ENCODE assay signal across 12 mouse cellular contexts in the genomic region with DNA sequence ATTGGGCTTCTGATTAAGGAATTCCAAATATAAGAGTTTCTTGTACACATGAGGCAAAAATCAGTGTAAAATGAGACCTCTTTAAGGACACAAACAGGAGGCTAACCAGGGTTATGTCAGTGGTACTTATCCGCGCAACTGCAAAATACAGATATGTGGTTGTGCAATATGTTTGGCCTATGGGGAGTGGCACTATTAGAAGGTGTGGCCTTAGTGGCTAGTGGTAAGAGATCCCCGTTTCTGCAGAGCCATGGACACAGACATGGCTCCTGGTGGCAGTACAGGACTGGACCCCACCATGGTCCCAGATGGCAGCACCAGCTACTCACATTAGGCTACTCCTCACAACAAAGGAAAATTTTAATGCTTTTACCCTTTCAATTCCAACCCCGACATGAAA. TPM values are rescaled to one million over a fixed set of nuclear protein-coding genes. Genes with fewer than 3 reads are reported as not detected.
A peak's percentile ranks its signal among the peaks of the same experiment; 100 is the strongest.
DNase-seq lines count a peak whose midpoint lies in the region; ATAC-seq and TF ChIP-seq lines count a peak whose summit lies in the region.
"Had no signal": no experiment of that assay in that cellular context is flagged by ENCODE, and none has a peak within 500 bp of the region (broad histone marks: within the 10 kb centered on the region; RNA-seq: fewer than 3 reads in every experiment).

No protein-coding gene starts in this region.

- no peak overlapping the region for H3K4me3 ChIP-seq in liver, adult 2 months (ENCODE audit: insufficient read depth, low read depth, low read length)
- H3K4me3 ChIP-seq in liver, embryonic 11.5 days (ENCODE audit: low read depth, low read length): no peak overlapping the region
- H3K4me3 ChIP-seq in C2C12 (ENCODE audit: insufficient read depth, poor library complexity, severe bottlenecking) (no peak overlapping the region), myocyte (no peak overlapping the region)
- no peak overlapping the region for H3K4me3 ChIP-seq in hindbrain, embryonic 14.5 days (replicated peaks; ENCODE audit: low read length)
- H3K4me3 ChIP-seq: heart, embryonic 13.5 days; liver, embryonic 15.5 days had no signal

- no peaks in the 10 kb centered on the region for H3K79me2 ChIP-seq in liver, adult 2 months (ENCODE audit: control insufficient read depth, insufficient read depth, low read length)
- H3K79me2 ChIP-seq in C2C12 (ENCODE audit: control insufficient read depth, insufficient read depth): no peaks in the 10 kb centered on the region
- H3K79me2 ChIP-seq in myocyte (ENCODE audit: control insufficient read depth, insufficient read depth): no peaks in the 10 kb centered on the region

- no peak for TF ChIP-seq POLR2A in liver, adult 2 months (IDR thresholded peaks at IDR 0.05; ENCODE audit: extremely low read depth, insufficient read depth, low read length)
- TF ChIP-seq POLR2A in myocyte (IDR thresholded peaks at IDR 0.05; ENCODE audit: insufficient read length, low read depth): no peak

- 42% methylated on average over 4 of the region's 4 CpGs for WGBS in liver, adult 2 months
- WGBS in liver, embryonic 11.5 days: 66% methylated on average over 4 of the region's 4 CpGs
- WGBS in hindbrain, embryonic 14.5 days: 91% methylated on average over 4 of the region's 4 CpGs

- no peak overlapping the region for H3K27ac ChIP-seq in liver, adult 2 months (replicated peaks; ENCODE audit: insufficient read depth, low read depth, low read length)
- H3K27ac ChIP-seq in liver, embryonic 11.5 days (ENCODE audit: low read depth, low read length): no peak overlapping the region
- H3K27ac ChIP-seq in hindbrain, embryonic 14.5 days: no peak overlapping the region
- H3K27ac ChIP-seq: heart, embryonic 13.5 days; kidney, postnatal 0 days; liver, embryonic 15.5 days had no signal

- no peaks in the 10 kb centered on the region for H3K27me3 ChIP-seq in liver, adult 2 months (ENCODE audit: control insufficient read depth, insufficient read depth, low read length)
- H3K27me3 ChIP-seq in liver, embryonic 11.5 days (replicated peaks; ENCODE audit: control insufficient read depth, insufficient read depth, low read length): no peaks in the 10 kb centered on the region
- H3K27me3 ChIP-seq in C2C12 (ENCODE audit: control insufficient read depth, insufficient read depth, insufficient read length) (no peaks in the 10 kb centered on the region), myocyte (ENCODE audit: control insufficient read depth, insufficient read depth, insufficient read length) (no peaks in the 10 kb centered on the region)
- no peaks in the 10 kb centered on the region for H3K27me3 ChIP-seq in hindbrain, embryonic 14.5 days (ENCODE audit: control insufficient read depth, insufficient read depth, low read length)
- H3K27me3 ChIP-seq: liver, embryonic 15.5 days had no signal

- no peaks in the 10 kb centered on the region for H3K36me3 ChIP-seq in liver, adult 2 months (ENCODE audit: control insufficient read depth, insufficient read depth, low read length)
- no peaks in the 10 kb centered on the region for H3K36me3 ChIP-seq in liver, embryonic 11.5 days (ENCODE audit: control insufficient read depth, insufficient read depth, low read length)
- no peaks in the 10 kb centered on the region for H3K36me3 ChIP-seq in C2C12 (ENCODE audit: control insufficient read depth, insufficient read depth)
- no peaks in the 10 kb centered on the region for H3K36me3 ChIP-seq in hindbrain, embryonic 14.5 days (replicated peaks; ENCODE audit: control insufficient read depth, insufficient read depth)
- no peaks in the 10 kb centered on the region for H3K36me3 ChIP-seq in myocyte (ENCODE audit: control insufficient read depth, insufficient read depth)
- H3K36me3 ChIP-seq: heart, embryonic 13.5 days; liver, embryonic 15.5 days had no signal

- no peaks in the 10 kb centered on the region for H3K79me3 ChIP-seq in C2C12 (ENCODE audit: low read depth)

- H3K9ac ChIP-seq in liver, adult 2 months (ENCODE audit: low read depth, low read length): no peak overlapping the region
- H3K9ac ChIP-seq in liver, embryonic 11.5 days (ENCODE audit: low read depth, low read length): no peak overlapping the region
- H3K9ac ChIP-seq in hindbrain, embryonic 14.5 days: no peak overlapping the region
- H3K9ac ChIP-seq: liver, embryonic 15.5 days had no signal

- 0 out of 2 replicates have a peak, but pooled peaks cover 2% of the 10 kb centered on the region for H3K4me1 ChIP-seq in liver, adult 2 months (ENCODE audit: control insufficient read depth, insufficient read depth, low read length)
- no peaks in the 10 kb centered on the region for H3K4me1 ChIP-seq in liver, embryonic 11.5 days (replicated peaks; ENCODE audit: control insufficient read depth, insufficient read depth, low read length)
- H3K4me1 ChIP-seq in hindbrain, embryonic 14.5 days (replicated peaks; ENCODE audit: control insufficient read depth, insufficient read depth, low read length): no peaks in the 10 kb centered on the region
- H3K4me1 ChIP-seq: heart, embryonic 13.5 days; liver, embryonic 15.5 days had no signal

- H3ac ChIP-seq in C2C12 (ENCODE audit: control insufficient read depth, insufficient read length, low read depth): no peak overlapping the region
- H3ac ChIP-seq in myocyte (ENCODE audit: control insufficient read depth, insufficient read length): no peak overlapping the region

- intact Hi-C loops in heart, postnatal 25 days (cut with DNase I): no loop called here

- ATAC-seq in liver, embryonic 11.5 days (replicated peaks; ENCODE audit: low FRiP score): no peak
- ATAC-seq in hindbrain, embryonic 14.5 days (ENCODE audit: low FRiP score): peak; percentile 32; the same call in 1 of the 2 replicates

- DNase-seq in liver, adult 2 months (ENCODE audit: extremely low read depth, low read depth, low spot score): peak; percentile 68
- DNase-seq in liver, embryonic 11.5 days (ENCODE audit: low spot score): no peak
- no peak for DNase-seq in hindbrain, embryonic 14.5 days (ENCODE audit: low spot score)
- no peak for DNase-seq in kidney, postnatal 4 days
- DNase-seq in heart, postnatal 25 days (ENCODE audit: low spot score): no peak

- no peak overlapping the region for H3K4me2 ChIP-seq in liver, embryonic 11.5 days
- no peak overlapping the region for H3K4me2 ChIP-seq in hindbrain, embryonic 14.5 days (replicated peaks)
- no peak overlapping the region for H3K4me2 ChIP-seq in myocyte (ENCODE audit: low read depth)
- H3K4me2 ChIP-seq: heart, embryonic 13.5 days; liver, embryonic 15.5 days had no signal

- TF ChIP-seq CTCF in liver, adult 2 months (IDR thresholded peaks at IDR 0.05; ENCODE audit: low read depth, low read length): no peak
- TF ChIP-seq CTCF in C2C12 (IDR thresholded peaks at IDR 0.05; ENCODE audit: control insufficient read depth, insufficient read depth, insufficient read length): no peak

- H3K9me3 ChIP-seq in liver, embryonic 11.5 days (ENCODE audit: control insufficient read depth, low read length): no peaks in the 10 kb centered on the region
- H3K9me3 ChIP-seq in hindbrain, embryonic 14.5 days (ENCODE audit: control insufficient read depth, low read length): no peaks in the 10 kb centered on the region
- H3K9me3 ChIP-seq: heart, embryonic 13.5 days; liver, embryonic 15.5 days had no signal

TF ChIP-seq in C2C12, 6 proteins besides CTCF, POLR2A, EP300 and RAD21:
- TF ChIP-seq MYOG (IDR thresholded peaks at IDR 0.05; ENCODE audit: control insufficient read depth, extremely low read depth, insufficient read length) (no peak), MAX (IDR thresholded peaks at IDR 0.05) (no peak), FOSL1 (IDR thresholded peaks at IDR 0.05; ENCODE audit: insufficient read depth, low read length, poor library complexity, severe bottlenecking) (no peak), CEBPB (IDR thresholded peaks at IDR 0.05; ENCODE audit: low read depth) (peak; percentile 79), MYOD1 (IDR thresholded peaks at IDR 0.05; ENCODE audit: control insufficient read depth, insufficient read length, low read depth) (no peak)

TF ChIP-seq in myocyte, 11 proteins besides CTCF, POLR2A, EP300 and RAD21:
- TF ChIP-seq MYOG (IDR thresholded peaks at IDR 0.05; ENCODE audit: control insufficient read depth in 1 of 3, insufficient read depth in 1 of 3, insufficient read length in 2 of 3, low read depth in 2 of 3) (no peak), CEBPB (IDR thresholded peaks at IDR 0.05; ENCODE audit: insufficient read depth, poor library complexity, severe bottlenecking) (0 out of 2 replicates have a peak, but pooled peaks have one; percentile 40)
TF ChIP-seq in myocyte: peak in this region for 1.

RNA-seq across cellular contexts. Expression of gene 1700015F17Rik, which starts 16.1 kb away (rescaled TPM):
- not detected in 2 replicates for total RNA-seq in liver, adult 2 months (2014; rRNA removed)
- polyA plus RNA-seq in liver, adult 2 months (2012; rRNA removed): not detected in 2 replicates
- polyA plus RNA-seq in liver, embryonic 11.5 days (2014; fragmentation: Nextera tagmentation; extraction: Ambion mirVana): not detected in 2 replicates
- not detected for polyA plus RNA-seq in C2C12 (2012; fragmentation: generic; extraction: Trizol)
- not detected in 2 replicates for polyA plus RNA-seq in hindbrain, embryonic 14.5 days (2014; fragmentation: Nextera tagmentation; extraction: Ambion mirVana)
- not detected for polyA plus RNA-seq in myocyte (2012; fragmentation: generic; extraction: Trizol)
- total RNA-seq in heart, postnatal 25 days (2021): not detected
- total RNA-seq: gastrocnemius, postnatal 4 days; layer of hippocampus, postnatal 14 days had no signal
- polyA plus RNA-seq: heart, embryonic 13.5 days; kidney, postnatal 0 days; liver, embryonic 15.5 days had no signal

RNA-seq across cellular contexts. Expression of gene Cldn12, which starts 19.7 kb away (rescaled TPM):
- 66.4 and 76.7 TPM in 2 replicates for total RNA-seq in liver, adult 2 months (2014; rRNA removed)
- polyA plus RNA-seq in liver, adult 2 months (2012; rRNA removed): 56.0 and 60.0 TPM in 2 replicates
- polyA plus RNA-seq in liver, embryonic 11.5 days (2014; fragmentation: Nextera tagmentation; extraction: Ambion mirVana): 14.1 and 16.9 TPM in 2 replicates
- 27.2 TPM for polyA plus RNA-seq in C2C12 (2012; fragmentation: generic; extraction: Trizol)
- polyA plus RNA-seq in hindbrain, embryonic 14.5 days (2014; fragmentation: Nextera tagmentation; extraction: Ambion mirVana): 17.8 and 18.1 TPM in 2 replicates
- polyA plus RNA-seq in myocyte (2012; fragmentation: generic; extraction: Trizol): 15.0 TPM
- 10 to 100 TPM; 18.9 to 23.9 TPM for total RNA-seq in heart, postnatal 25 days (2021)
